Mouse (Mus musculus) ES-E14 (cell line): Measurements from ENCODE around the gene Zc3h4.

Experiments used
- CHD2 ChIP-seq: IDR thresholded peaks from 2 replicates; pipeline ENCODE4 v1.6.1; 2014; ENCODE audit warnings: mild to moderate bottlenecking, low read depth, low read length, inconsistent platforms
- HCFC1 ChIP-seq: IDR thresholded peaks from 2 replicates; pipeline ENCODE4 v1.6.1; 2012; ENCODE audit warnings: low read length, inconsistent platforms, borderline replicate concordance; ENCODE audit not compliant: insufficient read depth
- MAFK ChIP-seq: IDR thresholded peaks from 2 replicates; pipeline ENCODE4 v1.6.1; 2014; ENCODE audit warnings: mild to moderate bottlenecking, low read depth, low read length, inconsistent platforms; ENCODE audit not compliant: insufficient read depth
- ZC3H11A ChIP-seq: IDR thresholded peaks from 2 replicates; pipeline ENCODE4 v1.6.1; 2012; ENCODE audit warnings: low read depth, mild to moderate bottlenecking, inconsistent platforms, low read length, borderline replicate concordance
- ZNF384 ChIP-seq: IDR thresholded peaks from 2 replicates; pipeline ENCODE4 v1.6.1; 2012; ENCODE audit warnings: low read depth, low read length, inconsistent platforms

DNA sequence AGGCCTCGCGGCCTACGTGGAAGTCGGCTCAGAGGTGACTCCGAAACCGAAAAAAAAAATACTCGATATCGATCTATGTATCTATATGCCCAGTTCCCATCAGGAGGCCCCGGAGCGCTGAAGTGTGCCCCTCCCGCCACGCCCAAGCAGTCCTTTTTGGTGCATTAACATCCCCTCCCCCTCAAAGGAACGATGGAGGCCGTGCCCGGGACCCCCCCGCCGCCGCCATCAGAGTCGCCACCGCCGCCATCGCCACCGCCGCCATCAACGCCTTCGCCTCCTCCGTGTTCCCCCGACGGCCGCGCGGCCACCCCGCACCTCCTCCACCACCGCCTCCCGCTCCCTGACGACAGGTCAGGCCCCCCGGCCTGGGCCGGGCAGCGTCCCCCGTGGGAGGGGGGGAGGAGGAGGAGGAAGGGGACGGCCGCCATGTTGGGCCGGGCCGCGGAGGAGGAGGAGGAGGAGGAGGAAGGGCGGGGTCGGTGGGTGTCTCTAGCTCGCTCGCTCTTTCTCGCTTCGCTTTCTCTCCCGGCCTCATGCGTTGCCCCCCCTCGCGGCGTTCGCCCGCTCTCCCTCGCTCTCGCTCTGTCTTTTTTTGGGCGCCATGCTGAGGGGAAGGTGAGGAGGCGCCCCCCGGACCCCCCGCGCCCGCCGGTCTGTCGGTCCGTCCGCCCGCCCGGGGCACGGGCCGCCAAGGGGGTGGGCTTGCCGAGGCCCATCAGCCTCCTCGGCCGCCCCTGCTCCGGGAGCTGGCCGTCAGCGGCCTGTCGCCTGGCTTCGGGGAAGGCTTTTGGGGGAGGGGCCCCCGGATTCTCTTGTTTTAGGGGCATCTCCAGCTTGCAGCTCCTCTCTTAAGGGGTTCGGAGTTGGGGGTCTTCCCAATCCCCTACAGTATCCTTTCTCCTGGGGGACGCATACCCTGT, at the start of gene Zc3h4:
- TF ChIP-seq ZC3H11A (no peak), ZNF384 (0 out of 2 replicates have a peak, but pooled peaks have one; percentile 15), MAFK (no peak), HCFC1 (no peak), CHD2 (0 out of 2 replicates have a peak, but pooled peaks have one; percentile 17)
